Mouse (Mus musculus) heart, embryonic 10.5 days (tissue): ENCODE results near the gene Cnih3. TPM values are rescaled to one million over a fixed set of nuclear protein-coding genes. Genes with fewer than 3 reads are reported as not detected.
A peak's percentile ranks its signal among the peaks of the same experiment; 100 is the strongest.

Source experiments
- DNase-seq: peaks from one replicate; pipeline ENCODE4 v3.0.0-alpha.2; 2017; ENCODE audit warnings: low spot score
- H3K27ac ChIP-seq: fragments of 300-500 bp; sonication (generic); 2 replicates; pipeline ENCODE4 v1.5.1; 2016; ENCODE audit warnings: mild to moderate bottlenecking
- H3K27me3 ChIP-seq: fragments of 300-500 bp; sonication (generic); 2 replicates; pipeline ENCODE4 v1.6.1; 2016; ENCODE audit warnings: mild to moderate bottlenecking; ENCODE audit not compliant: poor library complexity, insufficient read depth, severe bottlenecking
- H3K36me3 ChIP-seq: fragments of 300-500 bp; sonication (generic); 2 replicates; pipeline ENCODE4 v1.6.1; 2016; ENCODE audit warnings: mild to moderate bottlenecking, moderate library complexity
- H3K4me1 ChIP-seq: fragments of 300-500 bp; sonication (generic); 2 replicates; pipeline ENCODE4 v1.6.1; 2016; ENCODE audit warnings: mild to moderate bottlenecking
- H3K4me3 ChIP-seq: fragments of 300-500 bp; sonication (generic); 2 replicates; pipeline ENCODE4 v1.5.1; 2016; ENCODE audit warnings: mild to moderate bottlenecking, moderate library complexity
- H3K9me3 ChIP-seq: fragments of 300-500 bp; sonication (generic); 2 replicates; pipeline ENCODE4 v1.6.1; 2016; ENCODE audit warnings: mild to moderate bottlenecking, moderate library complexity
- WGBS: fragments of 180-500 bp; shearing (Covaris S2); methylation state at CpG from one replicate; pipeline ENCODE4 v1.1.7; 2016; 5-methylcytosine and 5-hydroxymethylcytosine counted together
- polyA plus RNA-seq: library from polyadenylated mRNA; unstranded; fragments of >200 nt; fragmentation: Nextera tagmentation; extraction: Ambion mirVana; gene quantifications from 2 replicates; pipeline ENCODE4 v1.2.1, GENCODE M21; 2016

Gene Cnih3
- 0.14 and 0.23 TPM in 2 replicates for polyA plus RNA-seq

GRCm38 (mm10) chr1:181352367-181353199, at the start of gene Cnih3:
Gene Cnih3, plus strand, starts transcription at chr1:181352628.
- Histone ChIP-seq H3K4me1 (peaks cover 19% of the 10 kb centered on the region), H3K27me3 (peaks cover 75% of the 10 kb centered on the region), H3K9me3 (no peaks in the 10 kb centered on the region), H3K36me3 (no peaks in the 10 kb centered on the region), H3K27ac (peak within 1 kb of the TSS; percentile 83), H3K4me3 (peak within 1 kb of the TSS; percentile 68)
- under 1% methylated on average over 78 of the region's 78 CpGs for WGBS
- peak; percentile 83 for DNase-seq

- no peaks in the 10 kb centered on the region for H3K27me3 ChIP-seq
- H3K4me1 ChIP-seq: no peaks in the 10 kb centered on the region
- no peak overlapping the region for H3K4me3 ChIP-seq
- H3K36me3 ChIP-seq: no peaks in the 10 kb centered on the region
- no peak overlapping the region for H3K27ac ChIP-seq
- 78% methylated on average over 3 of the region's 3 CpGs for WGBS
- H3K9me3 ChIP-seq: no peaks in the 10 kb centered on the region
- peak; percentile 69 for DNase-seq
Observed at GRCm38 (mm10) chr1:181307981-181308380, 44.4 kb upstream of the Cnih3 start.

- Histone ChIP-seq H3K4me3 (no peak overlapping the region), H3K36me3 (no peaks in the 10 kb centered on the region), H3K27ac (no peak overlapping the region), H3K4me1 (no peaks in the 10 kb centered on the region), H3K9me3 (no peaks in the 10 kb centered on the region), H3K27me3 (no peaks in the 10 kb centered on the region)
- 84% methylated on average over 5 of the region's 5 CpGs for WGBS
- peak; percentile 61 for DNase-seq
Observed at GRCm38 (mm10) chr1:181310712-181311111, 41.7 kb upstream of the Cnih3 start.

GRCm38 (mm10) chr1:181312115-181313045, 40.0 kb upstream of the Cnih3 start:
- no peaks in the 10 kb centered on the region for H3K27me3 ChIP-seq
- no peak overlapping the region for H3K27ac ChIP-seq
- no peaks in the 10 kb centered on the region for H3K9me3 ChIP-seq
- 88% methylated on average over 15 of the region's 15 CpGs for WGBS
- no peak overlapping the region for H3K4me3 ChIP-seq
- DNase-seq: peak; percentile 65
- H3K36me3 ChIP-seq: no peaks in the 10 kb centered on the region
- H3K4me1 ChIP-seq: no peaks in the 10 kb centered on the region; the same call in 1 of the 2 replicates

GRCm38 (mm10) chr1:181313046-181313415, 39.4 kb upstream of the Cnih3 start:
- Histone ChIP-seq H3K27me3 (no peaks in the 10 kb centered on the region), H3K36me3 (no peaks in the 10 kb centered on the region), H3K4me1 (no peaks in the 10 kb centered on the region; the same call in 1 of the 2 replicates), H3K4me3 (no peak overlapping the region), H3K9me3 (no peaks in the 10 kb centered on the region), H3K27ac (no peak overlapping the region)
- 84% methylated on average over 8 of the region's 8 CpGs for WGBS
- DNase-seq: no peak

- no peaks in the 10 kb centered on the region; the same call in 1 of the 2 replicates for H3K4me1 ChIP-seq
- H3K9me3 ChIP-seq: no peaks in the 10 kb centered on the region
- WGBS: 88% methylated on average over 10 of the region's 10 CpGs
- peak; percentile 56 for DNase-seq
- no peak overlapping the region for H3K4me3 ChIP-seq
- no peaks in the 10 kb centered on the region for H3K36me3 ChIP-seq
- no peak overlapping the region for H3K27ac ChIP-seq
- H3K27me3 ChIP-seq: no peaks in the 10 kb centered on the region
Observed at GRCm38 (mm10) chr1:181314301-181314700, 38.1 kb upstream of the Cnih3 start.

GRCm38 (mm10) chr1:181315350-181315749, 37.1 kb upstream of the Cnih3 start:
- H3K36me3 ChIP-seq: no peaks in the 10 kb centered on the region
- H3K27ac ChIP-seq: no peak overlapping the region
- 72% methylated on average over 3 of the region's 3 CpGs for WGBS
- no peaks in the 10 kb centered on the region for H3K27me3 ChIP-seq
- no peaks in the 10 kb centered on the region; the same call in 1 of the 2 replicates for H3K4me1 ChIP-seq
- DNase-seq: peak; percentile 53
- no peaks in the 10 kb centered on the region for H3K9me3 ChIP-seq
- no peak overlapping the region for H3K4me3 ChIP-seq

- no peak overlapping the region for H3K4me3 ChIP-seq
- H3K27me3 ChIP-seq: no peaks in the 10 kb centered on the region
- no peaks in the 10 kb centered on the region; the same call in 1 of the 2 replicates for H3K4me1 ChIP-seq
- no peaks in the 10 kb centered on the region for H3K36me3 ChIP-seq
- H3K9me3 ChIP-seq: no peaks in the 10 kb centered on the region
- WGBS: 80% methylated on average over 5 of the region's 5 CpGs
- DNase-seq: peak; percentile 64
- no peak overlapping the region for H3K27ac ChIP-seq
Observed at GRCm38 (mm10) chr1:181316571-181316970, 35.9 kb upstream of the Cnih3 start.

GRCm38 (mm10) chr1:181319466-181319865, 33.0 kb upstream of the Cnih3 start:
- Histone ChIP-seq H3K4me1 (no peaks in the 10 kb centered on the region; the same call in 1 of the 2 replicates), H3K4me3 (no peak overlapping the region), H3K27ac (no peak overlapping the region), H3K36me3 (no peaks in the 10 kb centered on the region), H3K9me3 (no peaks in the 10 kb centered on the region), H3K27me3 (no peaks in the 10 kb centered on the region)
- peak; percentile 54 for DNase-seq
- 88% methylated on average over 6 of the region's 6 CpGs for WGBS

GRCm38 (mm10) chr1:181321149-181321548, 31.3 kb upstream of the Cnih3 start:
- peak; percentile 38 for DNase-seq
- no peak overlapping the region for H3K27ac ChIP-seq
- no peaks in the 10 kb centered on the region for H3K27me3 ChIP-seq
- 86% methylated on average over 5 of the region's 5 CpGs for WGBS
- no peak overlapping the region for H3K4me3 ChIP-seq
- H3K9me3 ChIP-seq: no peaks in the 10 kb centered on the region
- no peaks in the 10 kb centered on the region for H3K36me3 ChIP-seq
- H3K4me1 ChIP-seq: no peaks in the 10 kb centered on the region; the same call in 1 of the 2 replicates

- WGBS: 72% methylated on average over 3 of the region's 3 CpGs
- H3K4me3 ChIP-seq: no peak overlapping the region
- H3K27me3 ChIP-seq: no peaks in the 10 kb centered on the region
- no peak overlapping the region; the same call in 1 of the 2 replicates for H3K27ac ChIP-seq
- peak; percentile 68 for DNase-seq
- H3K9me3 ChIP-seq: no peaks in the 10 kb centered on the region
- no peaks in the 10 kb centered on the region for H3K36me3 ChIP-seq
- H3K4me1 ChIP-seq: no peaks in the 10 kb centered on the region
Observed at GRCm38 (mm10) chr1:181323134-181323533, 29.3 kb upstream of the Cnih3 start.

GRCm38 (mm10) chr1:181327137-181327536, 25.3 kb upstream of the Cnih3 start:
- no peaks in the 10 kb centered on the region for H3K27me3 ChIP-seq
- no peak overlapping the region for H3K27ac ChIP-seq
- H3K36me3 ChIP-seq: no peaks in the 10 kb centered on the region
- no peak overlapping the region for H3K4me3 ChIP-seq
- H3K9me3 ChIP-seq: no peaks in the 10 kb centered on the region
- peak; percentile 51 for DNase-seq
- 93% methylated on average over 5 of the region's 5 CpGs for WGBS
- H3K4me1 ChIP-seq: no peaks in the 10 kb centered on the region
